Mouse (Mus musculus) telencephalon, adult 2 months (tissue): ENCODE data around the gene Mad2l1bp.

Experiments used
- DNase-seq: peaks from one replicate; pipeline ENCODE4 v3.0.0-alpha.2; 2011; ENCODE audit warnings: low read depth, low spot score

Mad2l1bp gene

GRCm38 (mm10) chr17:46152847-46153782 is at the start of gene Mad2l1bp:
Gene Mad2l1bp (minus strand): TSS chr17:46153553.
- DNase-seq: peak; percentile 95

GRCm38 (mm10) chr17:46203078-46203477 is 49.7 kb upstream of the Mad2l1bp start:
- DNase-seq: peak; percentile 1

GRCm38 (mm10) chr17:46202421-46203071 is 49.2 kb upstream of the Mad2l1bp start, which contains the start of the genes Polh and Xpo5:
Gene Polh (minus strand): TSS chr17:46202645.
Gene Xpo5 (plus strand): TSS chr17:46202782.
- DNase-seq: peak; percentile 84

GRCm38 (mm10) chr17:46201151-46201550 is 47.8 kb upstream of the Mad2l1bp start:
- peak; percentile 4 for DNase-seq

- DNase-seq: no peak
Measured at GRCm38 (mm10) chr17:46188829-46189228, 35.5 kb upstream of the Mad2l1bp start.

GRCm38 (mm10) chr17:46182273-46182672 is 28.9 kb upstream of the Mad2l1bp start:
- no peak for DNase-seq

GRCm38 (mm10) chr17:46170538-46170937 is 17.2 kb upstream of the Mad2l1bp start:
- no peak for DNase-seq

GRCm38 (mm10) chr17:46168768-46169167 is 15.4 kb upstream of the Mad2l1bp start:
- no peak for DNase-seq

- no peak for DNase-seq
Measured at GRCm38 (mm10) chr17:46168318-46168717, 15.0 kb upstream of the Mad2l1bp start.

- DNase-seq: no peak
Measured at GRCm38 (mm10) chr17:46167014-46167413, 13.7 kb upstream of the Mad2l1bp start.

- no peak for DNase-seq
Measured at GRCm38 (mm10) chr17:46166270-46166669, 12.9 kb upstream of the Mad2l1bp start.

- no peak for DNase-seq
Measured at GRCm38 (mm10) chr17:46165460-46165859, 12.1 kb upstream of the Mad2l1bp start.

GRCm38 (mm10) chr17:46164791-46165190 is 11.4 kb upstream of the Mad2l1bp start:
- no peak for DNase-seq

GRCm38 (mm10) chr17:46164301-46164700 is 10.9 kb upstream of the Mad2l1bp start:
- DNase-seq: no peak

GRCm38 (mm10) chr17:46162951-46163421 is 9.6 kb upstream of the Mad2l1bp start:
- no peak for DNase-seq

- DNase-seq: no peak
Measured at GRCm38 (mm10) chr17:46162551-46162950, 9.2 kb upstream of the Mad2l1bp start.

GRCm38 (mm10) chr17:46161710-46162109 is 8.4 kb upstream of the Mad2l1bp start:
- DNase-seq: no peak

- no peak for DNase-seq
Measured at GRCm38 (mm10) chr17:46161179-46161578, 7.8 kb upstream of the Mad2l1bp start.

GRCm38 (mm10) chr17:46160686-46161085 is 7.3 kb upstream of the Mad2l1bp start, which contains the start of gene Gtpbp2:
Gene Gtpbp2 (plus strand): TSS chr17:46161032.
- DNase-seq: peak; percentile 99

- peak; percentile 87 for DNase-seq
Measured at GRCm38 (mm10) chr17:46160090-46160662, 6.8 kb upstream of the Mad2l1bp start.

GRCm38 (mm10) chr17:46159236-46159635 is 5.9 kb upstream of the Mad2l1bp start:
- no peak for DNase-seq

GRCm38 (mm10) chr17:46157131-46157530 is 3.8 kb upstream of the Mad2l1bp start:
- no peak for DNase-seq
